Mouse (Mus musculus): ENCODE measurements around the gene Snn. TPM values are rescaled to one million over a fixed set of nuclear protein-coding genes. Genes with fewer than 3 reads are reported as not detected.

Snn gene
- total RNA-seq, 2 experiments from 2014 or later: 180 to 190 TPM

- DNase-seq (ENCODE audit: low spot score in 2 of 2): no peak
- intact Hi-C loops (cut with DNase I): no loop called here
Observed at GRCm38 (mm10) chr16:11072454-11072853, 11.7 kb downstream of the Snn start.

GRCm38 (mm10) chr16:11073060-11073459 is 12.3 kb downstream of the Snn start:
- no peak for DNase-seq (ENCODE audit: low spot score in 2 of 2)

GRCm38 (mm10) chr16:11077601-11078201 is 17.0 kb downstream of the Snn start:
- DNase-seq (ENCODE audit: low spot score in 2 of 2): no peak

More at GRCm38 (mm10) chr16:11073060-11073459, 12.3 kb downstream of the Snn start:
- intact Hi-C loops (cut with DNase I): no loop called here

GRCm38 (mm10) chr16:11078216-11078869 is 17.6 kb downstream of the Snn start:
- intact Hi-C loops (cut with DNase I): no loop called here
- DNase-seq (ENCODE audit: low spot score in 2 of 2): no peak

More at GRCm38 (mm10) chr16:11077601-11078201, 17.0 kb downstream of the Snn start:
- intact Hi-C loops (cut with DNase I): no loop called here

GRCm38 (mm10) chr16:11084181-11084580 is 23.4 kb downstream of the Snn start:
- DNase-seq (ENCODE audit: low spot score in 2 of 2): no peak
- intact Hi-C loops (cut with DNase I): no loop called here

- intact Hi-C loops (cut with DNase I): no loop called here
- DNase-seq (ENCODE audit: low spot score in 2 of 2): no peak
Observed at GRCm38 (mm10) chr16:11086299-11086698, 25.6 kb downstream of the Snn start.

GRCm38 (mm10) chr16:11086856-11087588 is 26.3 kb downstream of the Snn start:
- intact Hi-C loops (cut with DNase I): no loop called here
- no peak for DNase-seq (ENCODE audit: low spot score in 2 of 2)

GRCm38 (mm10) chr16:11090836-11091570 is 30.3 kb downstream of the Snn start:
- DNase-seq (ENCODE audit: low spot score in 2 of 2): no peak
- intact Hi-C loops (cut with DNase I): no loop called here

GRCm38 (mm10) chr16:11092061-11092460 is 31.3 kb downstream of the Snn start:
- intact Hi-C loops (cut with DNase I): no loop called here
- no peak for DNase-seq (ENCODE audit: low spot score in 2 of 2)

GRCm38 (mm10) chr16:11092523-11092922 is 31.8 kb downstream of the Snn start:
- intact Hi-C loops (cut with DNase I): no loop called here

GRCm38 (mm10) chr16:11093717-11094386 is 33.1 kb downstream of the Snn start:
- intact Hi-C loops (cut with DNase I): no loop called here
- no peak for DNase-seq (ENCODE audit: low spot score in 2 of 2)

More at GRCm38 (mm10) chr16:11092523-11092922, 31.8 kb downstream of the Snn start:
- peak; percentile 60 to 79 for DNase-seq (ENCODE audit: low spot score in 2 of 2)

GRCm38 (mm10) chr16:11097301-11097700 is 36.6 kb downstream of the Snn start:
- no peak for DNase-seq (ENCODE audit: low spot score in 2 of 2)
- intact Hi-C loops (cut with DNase I): no loop called here

GRCm38 (mm10) chr16:11104905-11105304 is 44.2 kb downstream of the Snn start:
- no peak for DNase-seq (ENCODE audit: low spot score in 2 of 2)
- intact Hi-C loops (cut with DNase I): loop anchor here (5.0 kb wide), 1 partner anchor 233 kb away; no protein-coding TSS in a partner anchor

- intact Hi-C loops (cut with DNase I): loop anchor here (1.0 to 5.0 kb wide), 2 partner anchors 73 to 237 kb away; no protein-coding TSS in a partner anchor
- peak in 1 of 2 experiments; percentile 38 for DNase-seq (ENCODE audit: low spot score in 2 of 2)
Observed at GRCm38 (mm10) chr16:11109198-11109740, 48.5 kb downstream of the Snn start.

- intact Hi-C loops (cut with DNase I): no loop called here
- no peak for DNase-seq (ENCODE audit: low spot score in 2 of 2)
Observed at GRCm38 (mm10) chr16:11122625-11123024, 61.9 kb downstream of the Snn start.

- intact Hi-C loops (cut with DNase I): no loop called here
- no peak for DNase-seq (ENCODE audit: low spot score in 2 of 2)
Observed at GRCm38 (mm10) chr16:11124110-11124509, 63.4 kb downstream of the Snn start.

Data from left cerebral cortex, postnatal 14 days (tissue).